Mouse (Mus musculus) E14TG2a.4 (cell line): ENCODE data around the gene Nicn1.

ENCODE experiments used
- CTCF ChIP-seq: conservative IDR thresholded peaks from 2 replicates; pipeline ENCODE4 v1.5.1; 2014; ENCODE audit warnings: low read length
- POU5F1 ChIP-seq: IDR thresholded peaks from 2 replicates; pipeline ENCODE4 v1.6.1; 2014; ENCODE audit warnings: low read length, borderline replicate concordance

DNA sequence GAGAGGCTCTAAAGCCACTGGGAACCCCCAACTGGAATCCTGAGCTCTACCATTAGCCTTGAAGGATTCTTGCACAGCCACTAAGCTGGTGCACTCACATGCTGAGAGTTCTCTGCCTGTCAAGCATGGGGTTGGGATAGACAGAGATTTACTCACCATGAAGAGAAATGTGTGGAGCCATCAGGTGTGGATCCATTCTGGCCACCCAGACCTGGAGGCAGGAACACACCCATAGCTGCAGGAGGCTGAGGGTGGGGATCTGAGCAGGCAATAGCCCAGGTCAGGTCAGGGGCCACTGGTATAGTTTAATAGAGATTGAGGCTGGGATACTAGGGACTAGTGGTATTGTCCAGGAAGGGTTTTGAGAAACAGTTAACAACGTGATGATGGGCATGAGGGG, 14.9 kb downstream of the Nicn1 start:
- TF ChIP-seq CTCF = no peak
- no peak for TF ChIP-seq POU5F1
